10 mouse cellular contexts compared by ENCODE assay signal in the genomic region with DNA sequence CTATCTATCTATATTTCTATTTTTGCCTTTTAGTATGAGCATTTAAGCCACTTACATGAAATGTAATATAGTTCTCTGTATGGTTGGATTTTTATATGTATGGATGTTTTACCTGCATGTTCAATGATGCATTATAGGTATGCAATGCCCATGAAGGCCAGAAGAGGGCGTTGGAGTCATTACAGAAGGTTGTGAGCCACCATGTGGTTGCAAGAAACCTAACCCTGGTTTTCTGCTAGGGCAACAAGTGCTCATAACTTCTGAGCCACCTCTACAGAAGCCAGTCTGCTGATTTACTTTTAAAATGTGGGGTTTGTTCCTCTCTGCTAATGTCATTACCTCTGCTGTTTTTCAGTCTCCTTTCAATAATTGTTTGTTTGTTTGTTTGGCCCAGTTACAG. TPM values are rescaled to one million over a fixed set of nuclear protein-coding genes. Genes with fewer than 3 reads are reported as not detected.
A peak's percentile ranks its signal among the peaks of the same experiment; 100 is the strongest.
DNase-seq lines count a peak whose midpoint lies in the region; ATAC-seq and TF ChIP-seq lines count a peak whose summit lies in the region.
"Had no signal": no experiment of that assay in that cellular context is flagged by ENCODE, and none has a peak within 500 bp of the region (broad histone marks: within the 10 kb centered on the region; RNA-seq: fewer than 3 reads in every experiment).

No protein-coding gene starts in this region.

- peak; percentile 78 for TF ChIP-seq CTCF in hindbrain, postnatal 0 days (IDR thresholded peaks at IDR 0.05; ENCODE audit: low read depth)
- peak; percentile 83 for TF ChIP-seq CTCF in E14TG2a.4 (conservative IDR thresholded peaks at IDR 0.05; ENCODE audit: low read length)

- WGBS in hindbrain, postnatal 0 days, result 0% methylated on average over 1 of the region's 1 CpGs
- 0% methylated on average over 1 of the region's 1 CpGs for WGBS in hindbrain, embryonic 10.5 days
- 0% methylated on average over 1 of the region's 1 CpGs for WGBS in hindbrain, embryonic 16.5 days

- H3K36me3 ChIP-seq in hindbrain, postnatal 0 days (ENCODE audit: insufficient read depth, low read length), result no peaks in the 10 kb centered on the region
- no peaks in the 10 kb centered on the region for H3K36me3 ChIP-seq in hindbrain, embryonic 10.5 days
- no peaks in the 10 kb centered on the region for H3K36me3 ChIP-seq in E14TG2a.4 (ENCODE audit: insufficient read depth, low read length)
- no peaks in the 10 kb centered on the region for H3K36me3 ChIP-seq in hindbrain, embryonic 16.5 days (ENCODE audit: control insufficient read depth, insufficient read depth, low read length)

- H3K9me3 ChIP-seq in hindbrain, postnatal 0 days (ENCODE audit: low read length), result no peaks in the 10 kb centered on the region
- no peaks in the 10 kb centered on the region for H3K9me3 ChIP-seq in hindbrain, embryonic 10.5 days
- no peaks in the 10 kb centered on the region for H3K9me3 ChIP-seq in E14TG2a.4 (ENCODE audit: low read length)
- no peaks in the 10 kb centered on the region for H3K9me3 ChIP-seq in hindbrain, embryonic 16.5 days (ENCODE audit: control insufficient read depth, low read length)

- H3K4me2 ChIP-seq in hindbrain, postnatal 0 days (ENCODE audit: low read depth, low read length), result no peak overlapping the region
- no peak overlapping the region for H3K4me2 ChIP-seq in hindbrain, embryonic 16.5 days (ENCODE audit: low read length)

- H3K27ac ChIP-seq in hindbrain, postnatal 0 days, result no peak overlapping the region
- no peak overlapping the region for H3K27ac ChIP-seq in hindbrain, embryonic 10.5 days
- H3K27ac ChIP-seq in hindbrain, embryonic 16.5 days (ENCODE audit: low read depth, low read length), result no peak overlapping the region

- 0 out of 2 replicates have a peak, but pooled peaks cover 4% of the 10 kb centered on the region for H3K27me3 ChIP-seq in hindbrain, postnatal 0 days (ENCODE audit: insufficient read depth, low read length)
- H3K27me3 ChIP-seq in hindbrain, embryonic 10.5 days (ENCODE audit: insufficient read depth, poor library complexity, severe bottlenecking), result peaks cover 35% of the 10 kb centered on the region
- H3K27me3 ChIP-seq in E14TG2a.4 (ENCODE audit: insufficient read depth, low read length), result peaks cover 38% of the 10 kb centered on the region
- H3K27me3 ChIP-seq in hindbrain, embryonic 16.5 days (replicated peaks; ENCODE audit: control insufficient read depth, insufficient read depth, low read length), result peaks cover 11% of the 10 kb centered on the region

- no peak overlapping the region for H3K9ac ChIP-seq in hindbrain, postnatal 0 days (replicated peaks; ENCODE audit: low read length)
- no peak overlapping the region for H3K9ac ChIP-seq in hindbrain, embryonic 16.5 days (ENCODE audit: low read depth, low read length)

- DNase-seq in hindbrain, postnatal 0 days (ENCODE audit: low spot score), result peak; percentile 56
- no peak for DNase-seq in hindbrain, embryonic 10.5 days (ENCODE audit: low spot score)
- peak; percentile 56 for DNase-seq in c-Kit-positive CD71-positive TER-119-positive erythroid progenitor cells, embryonic 14.5 days (ENCODE audit: low spot score)
- DNase-seq in frontal cortex, postnatal 10 days (ENCODE audit: low spot score in 2 of 2), result no peak
- no peak for DNase-seq in B cell, adult 2 months
- DNase-seq: heart, postnatal 10 days; layer of hippocampus, postnatal 36 days had no signal

- no peak overlapping the region for H3K4me3 ChIP-seq in hindbrain, postnatal 0 days (ENCODE audit: low read length)
- no peak overlapping the region for H3K4me3 ChIP-seq in hindbrain, embryonic 10.5 days
- H3K4me3 ChIP-seq in E14TG2a.4 (replicated peaks; ENCODE audit: low read length), result no peak overlapping the region
- H3K4me3 ChIP-seq in hindbrain, embryonic 16.5 days (ENCODE audit: low read length), result no peak overlapping the region

- no peaks in the 10 kb centered on the region for H3K4me1 ChIP-seq in hindbrain, postnatal 0 days (ENCODE audit: insufficient read depth, low read length)
- no peaks in the 10 kb centered on the region for H3K4me1 ChIP-seq in hindbrain, embryonic 10.5 days (replicated peaks)
- no peaks in the 10 kb centered on the region for H3K4me1 ChIP-seq in E14TG2a.4 (replicated peaks; ENCODE audit: low read depth, low read length)
- no peaks in the 10 kb centered on the region for H3K4me1 ChIP-seq in hindbrain, embryonic 16.5 days (ENCODE audit: control insufficient read depth, insufficient read depth, low read depth, low read length)

- no peak for ATAC-seq in hindbrain, postnatal 0 days
- peak; percentile 73 for ATAC-seq in megakaryocyte progenitor cell, adult 5-6 weeks (replicated peaks; ENCODE audit: poor library complexity)
- ATAC-seq in hindbrain, embryonic 16.5 days, result no peak

RNA-seq across cellular contexts. Expression of a gene that starts 12.2 kb away (rescaled TPM):
- not detected in 2 replicates for total RNA-seq in hindbrain, postnatal 0 days (2014; rRNA removed)
- polyA plus RNA-seq in hindbrain, postnatal 0 days (2015; fragmentation: Nextera tagmentation; extraction: Ambion mirVana), result not detected in 2 replicates
- 2.9 TPM in 2 replicates for polyA plus RNA-seq in hindbrain, embryonic 10.5 days (2016; fragmentation: Nextera tagmentation; extraction: Ambion mirVana)
- total RNA-seq in megakaryocyte progenitor cell, adult 5-6 weeks (2015), result not detected in 2 replicates
- not detected in 2 replicates for total RNA-seq in megakaryocyte progenitor cell, adult 5-6 weeks (2017)
- polyA plus RNA-seq in hindbrain, embryonic 16.5 days (2015; fragmentation: Nextera tagmentation; extraction: Ambion mirVana), result 0.26 TPM in 1 of 2 replicates, not detected in the other
- total RNA-seq: heart, postnatal 10 days; layer of hippocampus, postnatal 36 days had no signal

RNA-seq across cellular contexts. Expression of a gene that starts 25.2 kb away (rescaled TPM):
- total RNA-seq in hindbrain, postnatal 0 days (2014; rRNA removed), result 16.3 and 30.8 TPM in 2 replicates
- 13.0 and 13.5 TPM in 2 replicates for polyA plus RNA-seq in hindbrain, postnatal 0 days (2015; fragmentation: Nextera tagmentation; extraction: Ambion mirVana)
- polyA plus RNA-seq in hindbrain, embryonic 10.5 days (2016; fragmentation: Nextera tagmentation; extraction: Ambion mirVana), result 7.6 and 9.6 TPM in 2 replicates
- 3.3 and 4.4 TPM in 2 replicates for total RNA-seq in megakaryocyte progenitor cell, adult 5-6 weeks (2015)
- 1.8 and 3.4 TPM in 2 replicates for total RNA-seq in megakaryocyte progenitor cell, adult 5-6 weeks (2017)
- polyA plus RNA-seq in hindbrain, embryonic 16.5 days (2015; fragmentation: Nextera tagmentation; extraction: Ambion mirVana), result 14.7 and 17.4 TPM in 2 replicates

Comparison
In these comparisons a context has a peak if more than half of its experiments do, and no peak if none do; other contexts are left out.
1. DNase-seq: peak in hindbrain, postnatal 0 days (single experiment) and c-Kit-positive CD71-positive TER-119-positive erythroid progenitor cells, embryonic 14.5 days (single experiment); none in hindbrain, embryonic 10.5 days (single experiment), frontal cortex, postnatal 10 days (0 of 2) and B cell, adult 2 months (0 of 2).